Mouse (Mus musculus): ENCODE data around the gene Sgcb. TPM values are rescaled to one million over a fixed set of nuclear protein-coding genes. Genes with fewer than 3 reads are reported as not detected.

Sgcb gene
- total and polyA plus RNA-seq, 2 experiments from 2014 or later, result 25.2 to 49.0 TPM

DNA sequence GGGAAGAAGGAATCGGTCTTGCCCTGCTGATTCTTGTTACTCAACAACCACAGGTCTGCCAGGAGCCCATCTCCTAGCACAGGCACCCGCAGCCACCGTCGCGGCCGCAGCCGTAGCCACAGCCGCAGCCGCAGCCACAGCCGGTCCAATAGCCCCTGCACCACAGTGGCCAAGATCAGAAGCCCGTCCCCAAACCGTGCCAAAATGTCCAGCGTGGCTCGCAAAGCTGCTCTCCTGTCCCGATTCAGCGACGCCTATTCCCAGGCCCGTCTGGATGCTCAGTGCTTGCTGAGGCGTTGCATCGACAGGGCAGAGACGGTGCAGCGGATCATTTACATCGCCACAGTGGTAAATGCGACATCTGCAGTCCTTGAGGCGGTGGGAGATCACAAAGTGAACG lies 21.8 kb upstream of the Sgcb start:
- TF ChIP-seq CTCF (IDR thresholded peaks at IDR 0.05; ENCODE audit: low read depth) (no peak), EP300 (IDR thresholded peaks at IDR 0.05; ENCODE audit: low read depth) (no peak)
- H3K9ac ChIP-seq (replicated peaks; ENCODE audit: low read depth, low read length), result no peak overlapping the region
- ATAC-seq (ENCODE audit: insufficient read depth, low read depth) (no peak), DNase-seq (ENCODE audit: low spot score) (no peak)
- H3K36me3 ChIP-seq (replicated peaks; ENCODE audit: control insufficient read depth, insufficient read depth, low read length), result no peaks in the 10 kb centered on the region
- no peak overlapping the region for H3K27ac ChIP-seq (ENCODE audit: low read depth)
- no peak overlapping the region for H3K4me2 ChIP-seq (ENCODE audit: low read depth, low read length)
- H3K4me3 ChIP-seq (ENCODE audit: low read depth, low read length), result no peak overlapping the region
- no peaks in the 10 kb centered on the region for H3K4me1 ChIP-seq (ENCODE audit: control insufficient read depth, insufficient read depth)
- H3K27me3 ChIP-seq (ENCODE audit: control insufficient read depth, insufficient read depth, low read length), result no peaks in the 10 kb centered on the region
- WGBS, result 56% methylated on average over 26 of the region's 26 CpGs
- no peaks in the 10 kb centered on the region for H3K9me3 ChIP-seq (replicated peaks; ENCODE audit: control insufficient read depth, low read length)

- 66% methylated on average over 2 of the region's 2 CpGs for WGBS
- Histone ChIP-seq H3K9me3 (replicated peaks; ENCODE audit: control insufficient read depth, low read length) (no peaks in the 10 kb centered on the region), H3K4me3 (ENCODE audit: low read depth, low read length) (no peak overlapping the region), H3K36me3 (replicated peaks; ENCODE audit: control insufficient read depth, insufficient read depth, low read length) (no peaks in the 10 kb centered on the region), H3K4me2 (ENCODE audit: low read depth, low read length) (no peak overlapping the region), H3K27ac (ENCODE audit: low read depth) (no peak overlapping the region), H3K27me3 (ENCODE audit: control insufficient read depth, insufficient read depth, low read length) (no peaks in the 10 kb centered on the region), H3K9ac (replicated peaks; ENCODE audit: low read depth, low read length) (no peak overlapping the region), H3K4me1 (ENCODE audit: control insufficient read depth, insufficient read depth) (no peaks in the 10 kb centered on the region)
- ATAC-seq (ENCODE audit: insufficient read depth, low read depth) (no peak), DNase-seq (ENCODE audit: low spot score) (no peak)
- TF ChIP-seq EP300 (IDR thresholded peaks at IDR 0.05; ENCODE audit: low read depth) (no peak), CTCF (IDR thresholded peaks at IDR 0.05; ENCODE audit: low read depth) (no peak)
Observed at GRCm38 (mm10) chr5:73667877-73668276, 20.3 kb upstream of the Sgcb start.

DNA sequence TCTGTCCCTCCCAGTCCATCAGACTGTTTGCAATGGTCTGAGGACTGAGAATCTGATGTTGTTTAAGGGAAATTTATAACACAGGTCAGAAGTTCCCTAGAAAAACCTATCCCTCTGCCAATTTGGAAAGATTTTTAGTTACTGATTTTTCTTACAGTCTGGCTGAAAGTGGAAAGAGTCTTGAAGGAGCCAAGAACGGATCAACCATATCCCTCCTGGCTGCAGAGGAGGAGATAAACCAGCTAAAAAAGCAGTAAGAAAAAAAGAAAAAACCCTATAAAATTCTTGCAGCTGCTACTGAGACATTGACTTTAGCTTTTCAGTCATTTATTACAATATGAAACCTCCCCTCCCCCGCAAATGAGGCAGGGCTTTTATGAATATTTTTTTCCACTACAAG lies 19.1 kb upstream of the Sgcb start:
- TF ChIP-seq EP300 (IDR thresholded peaks at IDR 0.05; ENCODE audit: low read depth), result no peak
- TF ChIP-seq CTCF (IDR thresholded peaks at IDR 0.05; ENCODE audit: low read depth), result no peak
- H3K4me2 ChIP-seq (ENCODE audit: low read depth, low read length), result no peak overlapping the region
- H3K4me1 ChIP-seq (ENCODE audit: control insufficient read depth, insufficient read depth), result no peaks in the 10 kb centered on the region
- DNase-seq (ENCODE audit: low spot score), result no peak
- 0 out of 2 replicates have a peak overlapping the region, but pooled peaks have one; percentile 4 for H3K27ac ChIP-seq (ENCODE audit: low read depth)
- H3K4me3 ChIP-seq (ENCODE audit: low read depth, low read length), result no peak overlapping the region
- H3K9me3 ChIP-seq (replicated peaks; ENCODE audit: control insufficient read depth, low read length), result no peaks in the 10 kb centered on the region
- 66% methylated on average over 2 of the region's 2 CpGs for WGBS
- no peak for ATAC-seq (ENCODE audit: insufficient read depth, low read depth)
- no peaks in the 10 kb centered on the region for H3K27me3 ChIP-seq (ENCODE audit: control insufficient read depth, insufficient read depth, low read length)
- H3K9ac ChIP-seq (replicated peaks; ENCODE audit: low read depth, low read length), result no peak overlapping the region
- H3K36me3 ChIP-seq (replicated peaks; ENCODE audit: control insufficient read depth, insufficient read depth, low read length), result no peaks in the 10 kb centered on the region

- ATAC-seq (ENCODE audit: insufficient read depth, low read depth) (no peak), DNase-seq (ENCODE audit: low spot score) (no peak)
- Histone ChIP-seq H3K4me2 (ENCODE audit: low read depth, low read length) (peak overlapping the region; percentile 97), H3K9me3 (replicated peaks; ENCODE audit: control insufficient read depth, low read length) (no peaks in the 10 kb centered on the region), H3K9ac (replicated peaks; ENCODE audit: low read depth, low read length) (peak overlapping the region; percentile 39; the same call in 1 of the 2 replicates), H3K27ac (ENCODE audit: low read depth) (no peak overlapping the region), H3K4me3 (ENCODE audit: low read depth, low read length) (peak overlapping the region; percentile 62), H3K27me3 (ENCODE audit: control insufficient read depth, insufficient read depth, low read length) (peaks cover 55% of the 10 kb centered on the region), H3K4me1 (ENCODE audit: control insufficient read depth, insufficient read depth) (peaks cover 2% of the 10 kb centered on the region; the same call in 1 of the 2 replicates), H3K36me3 (replicated peaks; ENCODE audit: control insufficient read depth, insufficient read depth, low read length) (no peaks in the 10 kb centered on the region)
- TF ChIP-seq EP300 (IDR thresholded peaks at IDR 0.05; ENCODE audit: low read depth) (no peak), CTCF (IDR thresholded peaks at IDR 0.05; ENCODE audit: low read depth) (no peak)
- WGBS, result 4% methylated on average over 4 of the region's 4 CpGs
Observed at GRCm38 (mm10) chr5:73651855-73652201, 4.2 kb upstream of the Sgcb start.

- Histone ChIP-seq H3K27ac (ENCODE audit: low read depth) (0 out of 2 replicates have a peak within 1 kb of the TSS, but pooled peaks have one; percentile 8), H3K4me2 (ENCODE audit: low read depth, low read length) (peak within 1 kb of the TSS; percentile 97), H3K4me1 (ENCODE audit: control insufficient read depth, insufficient read depth) (peaks cover 7% of the 10 kb centered on the region; the same call in 1 of the 2 replicates), H3K4me3 (ENCODE audit: low read depth, low read length) (peak within 1 kb of the TSS; percentile 62), H3K36me3 (replicated peaks; ENCODE audit: control insufficient read depth, insufficient read depth, low read length) (no peaks in the 10 kb centered on the region), H3K27me3 (ENCODE audit: control insufficient read depth, insufficient read depth, low read length) (peaks cover 55% of the 10 kb centered on the region), H3K9ac (replicated peaks; ENCODE audit: low read depth, low read length) (peak within 1 kb of the TSS; percentile 39), H3K9me3 (replicated peaks; ENCODE audit: control insufficient read depth, low read length) (no peaks in the 10 kb centered on the region)
- DNase-seq (ENCODE audit: low spot score) (peak; percentile 17), ATAC-seq (ENCODE audit: insufficient read depth, low read depth) (no peak)
- no peak for TF ChIP-seq CTCF (IDR thresholded peaks at IDR 0.05; ENCODE audit: low read depth)
- no peak for TF ChIP-seq EP300 (IDR thresholded peaks at IDR 0.05; ENCODE audit: low read depth)
- under 1% methylated on average over 57 of the region's 57 CpGs for WGBS
Observed at GRCm38 (mm10) chr5:73651061-73651854, 3.7 kb upstream of the Sgcb start, which contains the start of gene Spata18. Spata18 (plus strand) TSS chr5:73651379.

Measured in heart, postnatal 0 days (tissue).